Mouse (Mus musculus) hindbrain, embryonic 16.5 days (tissue): Measurements from ENCODE around the gene Dazap1. TPM values are rescaled to one million over a fixed set of nuclear protein-coding genes. Genes with fewer than 3 reads are reported as not detected.

Source experiments
- ATAC-seq: fragments of 200-750 bp; cut with Nextera tagmentation; 2 replicates; pipeline ENCODE4 v1.8.0; 2017; ENCODE audit warnings: moderate TSS enrichment, moderate library complexity
- H3K27ac ChIP-seq: fragments of 300-500 bp; sonication (generic); 2 replicates; pipeline ENCODE4 v1.5.1; 2014; ENCODE audit warnings: low read depth, mild to moderate bottlenecking, control low read depth, low read length, moderate library complexity
- H3K27me3 ChIP-seq: fragments of 300-500 bp; sonication (generic); replicated peaks from 2 replicates; pipeline ENCODE4 v1.6.1; 2014; ENCODE audit warnings: low read length; ENCODE audit not compliant: control insufficient read depth, insufficient read depth
- H3K36me3 ChIP-seq: fragments of 300-500 bp; sonication (generic); 2 replicates; pipeline ENCODE4 v1.6.1; 2014; ENCODE audit warnings: mild to moderate bottlenecking, low read length, moderate library complexity, mixed read lengths; ENCODE audit not compliant: control insufficient read depth, insufficient read depth
- H3K4me1 ChIP-seq: fragments of 300-500 bp; sonication (generic); 2 replicates; pipeline ENCODE4 v1.6.1; 2014; ENCODE audit warnings: low read depth, low read length; ENCODE audit not compliant: control insufficient read depth, insufficient read depth
- H3K4me2 ChIP-seq: fragments of 300-500 bp; sonication (generic); 2 replicates; pipeline ENCODE4 v1.6.1; 2014; ENCODE audit warnings: mild to moderate bottlenecking, low read length, control low read depth, moderate library complexity
- H3K4me3 ChIP-seq: fragments of 300-500 bp; sonication (generic); 2 replicates; pipeline ENCODE4 v1.5.1; 2014; ENCODE audit warnings: mild to moderate bottlenecking, low read length, control low read depth, moderate library complexity
- H3K9ac ChIP-seq: fragments of 300-500 bp; sonication (generic); 2 replicates; pipeline ENCODE4 v1.6.1; 2014; ENCODE audit warnings: low read depth, mild to moderate bottlenecking, control low read depth, low read length, moderate library complexity
- H3K9me3 ChIP-seq: fragments of 300-500 bp; sonication (generic); 2 replicates; pipeline ENCODE4 v1.6.1; 2014; ENCODE audit warnings: mild to moderate bottlenecking, low read length, moderate library complexity; ENCODE audit not compliant: control insufficient read depth
- WGBS: fragments of 180-500 bp; shearing (Covaris S2); extraction: QIAGEN DNeasy Blood & Tissue Kit; methylation state at CpG from one replicate; pipeline ENCODE4 v1.1.7; 2014; 5-methylcytosine and 5-hydroxymethylcytosine counted together
- polyA plus RNA-seq: library from polyadenylated mRNA; unstranded; fragments of >200 nt; fragmentation: Nextera tagmentation; extraction: Ambion mirVana; gene quantifications from 2 replicates; pipeline ENCODE4 v1.2.1, GENCODE M21; 2015

The Dazap1 gene
- polyA plus RNA-seq, 1 experiment from 2014 or later: 38.5 TPM

DNA sequence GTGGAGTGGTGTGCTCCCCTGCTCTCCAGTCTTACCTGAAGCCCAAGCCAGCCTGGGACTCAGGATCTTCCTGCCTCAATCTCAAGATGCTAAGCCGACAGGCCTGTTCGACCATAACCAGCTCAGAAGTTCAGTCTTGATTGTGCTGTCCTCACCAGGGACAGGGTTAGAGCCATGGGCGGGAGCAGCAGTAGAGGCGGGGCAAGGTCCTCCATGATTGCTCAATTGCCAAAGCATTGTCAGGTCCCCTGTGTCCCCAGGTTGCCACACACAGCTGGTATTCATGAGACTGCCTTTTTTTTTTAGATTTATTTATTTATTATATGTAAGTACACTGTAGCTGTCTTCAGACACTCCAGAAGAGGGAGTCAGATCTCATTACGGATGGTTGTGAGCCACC is 15.0 kb downstream of the Dazap1 start:
- H3K36me3 ChIP-seq: peaks cover 34% of the 10 kb centered on the region
- no peak overlapping the region for H3K4me3 ChIP-seq
- no peak for ATAC-seq
- 85% methylated on average over 4 of the region's 5 CpGs for WGBS
- no peak overlapping the region for H3K27ac ChIP-seq
- no peak overlapping the region for H3K9ac ChIP-seq
- H3K4me2 ChIP-seq: no peak overlapping the region
- peaks cover 7% of the 10 kb centered on the region; the same call in 1 of the 2 replicates for H3K4me1 ChIP-seq
- H3K9me3 ChIP-seq: no peaks in the 10 kb centered on the region
- no peaks in the 10 kb centered on the region for H3K27me3 ChIP-seq

DNA sequence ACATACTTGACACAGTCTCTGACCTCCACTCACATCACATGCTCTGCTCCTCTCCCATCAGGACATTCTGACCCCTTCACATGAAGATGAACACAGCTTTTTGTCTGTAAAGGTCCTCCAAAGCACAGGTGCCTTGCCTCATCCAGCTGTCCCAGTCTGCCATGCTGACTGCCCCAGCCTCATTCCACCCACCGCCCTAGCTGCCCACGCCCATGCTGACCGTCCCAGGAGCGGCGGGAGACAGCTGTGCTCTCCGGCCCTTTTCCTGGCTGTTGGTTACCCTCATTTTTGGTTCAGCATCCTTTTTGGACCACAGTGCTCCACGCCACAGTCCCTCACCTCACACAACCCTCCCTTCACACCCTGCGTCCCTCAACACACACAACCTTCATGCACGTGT is 17.1 kb downstream of the Dazap1 start:
- no peak overlapping the region for H3K27ac ChIP-seq
- WGBS: 94% methylated on average over 9 of the region's 9 CpGs
- peaks cover 35% of the 10 kb centered on the region for H3K36me3 ChIP-seq
- no peak for ATAC-seq
- no peaks in the 10 kb centered on the region for H3K9me3 ChIP-seq
- no peak overlapping the region for H3K4me2 ChIP-seq
- no peaks in the 10 kb centered on the region for H3K27me3 ChIP-seq
- no peak overlapping the region for H3K9ac ChIP-seq
- no peaks in the 10 kb centered on the region; the same call in 1 of the 2 replicates for H3K4me1 ChIP-seq
- H3K4me3 ChIP-seq: no peak overlapping the region

DNA sequence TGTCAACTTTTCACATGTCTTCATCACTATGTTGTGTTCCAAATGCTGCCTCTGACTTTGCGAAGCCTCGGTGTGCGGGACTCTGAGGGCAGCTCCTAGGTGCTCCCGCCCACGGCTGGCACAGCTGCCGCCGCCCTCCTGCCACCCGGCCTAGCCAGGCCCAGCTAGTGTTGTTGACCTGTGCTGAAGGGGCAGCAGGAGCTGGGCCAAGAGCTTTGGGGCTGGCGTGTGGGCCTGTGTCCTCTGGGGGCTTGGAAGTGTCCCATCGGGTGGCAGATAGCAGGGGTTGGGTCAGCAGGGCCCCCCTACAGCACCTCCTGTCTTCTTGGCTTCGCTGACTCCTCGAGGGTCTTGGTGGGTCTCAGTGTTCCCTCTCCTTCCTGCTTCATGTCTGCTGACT is 18.0 kb downstream of the Dazap1 start:
- Histone ChIP-seq H3K4me1 (no peaks in the 10 kb centered on the region; the same call in 1 of the 2 replicates), H3K4me3 (no peak overlapping the region), H3K4me2 (no peak overlapping the region), H3K36me3 (peaks cover 41% of the 10 kb centered on the region), H3K9me3 (no peaks in the 10 kb centered on the region), H3K9ac (no peak overlapping the region), H3K27me3 (no peaks in the 10 kb centered on the region), H3K27ac (no peak overlapping the region)
- ATAC-seq: no peak
- WGBS: 92% methylated on average over 12 of the region's 12 CpGs

DNA sequence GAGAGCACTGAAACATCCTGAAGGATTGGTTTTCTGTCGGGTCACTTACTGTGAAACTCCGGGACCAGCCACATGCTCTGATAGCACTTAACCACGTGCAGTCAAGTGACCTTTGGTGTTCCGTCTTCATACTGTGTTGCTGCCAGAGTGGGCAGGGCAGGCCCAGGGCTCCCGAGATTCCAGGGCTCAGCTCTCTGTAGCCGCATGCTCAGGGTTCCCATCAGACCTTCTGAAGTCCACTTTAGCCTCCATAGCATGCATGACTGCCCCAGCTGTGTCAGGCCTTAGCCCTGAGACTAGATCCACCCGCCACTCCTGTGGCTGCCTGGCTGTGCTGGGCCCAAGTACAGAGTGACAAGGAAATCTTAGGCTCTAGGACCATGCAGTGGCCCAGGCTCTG is 20.0 kb downstream of the Dazap1 start:
- no peak overlapping the region for H3K4me3 ChIP-seq
- 81% methylated on average over 7 of the region's 7 CpGs for WGBS

DNA sequence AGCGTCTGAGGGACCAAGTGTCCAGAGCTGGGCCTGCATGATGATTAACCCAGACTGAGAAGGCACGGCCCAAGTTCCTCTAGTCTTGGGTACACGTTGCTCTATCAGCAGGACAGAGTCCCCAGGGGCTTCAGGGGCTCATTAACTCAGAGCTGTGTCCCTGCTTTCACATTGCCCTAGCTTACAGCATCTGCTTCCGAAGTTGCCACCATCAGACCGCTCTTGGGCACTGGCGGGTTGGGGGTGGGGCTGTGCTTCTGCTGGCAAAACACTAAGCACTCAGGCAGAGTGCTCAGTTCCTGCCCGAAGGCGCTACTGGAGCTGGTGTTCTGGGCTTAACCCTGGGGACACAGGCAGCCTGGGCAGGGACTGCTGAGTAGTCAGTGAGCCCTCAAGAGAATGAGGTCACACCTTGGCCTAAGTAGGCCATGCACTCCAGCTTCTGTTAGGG is 20.7 kb downstream of the Dazap1 start:
- Histone ChIP-seq H3K4me2 (no peak overlapping the region), H3K4me3 (no peak overlapping the region), H3K27me3 (no peaks in the 10 kb centered on the region), H3K9me3 (no peaks in the 10 kb centered on the region), H3K4me1 (no peaks in the 10 kb centered on the region; the same call in 1 of the 2 replicates), H3K36me3 (peaks cover 54% of the 10 kb centered on the region), H3K27ac (no peak overlapping the region), H3K9ac (no peak overlapping the region)
- ATAC-seq: no peak
- WGBS: 57% methylated on average over 8 of the region's 8 CpGs

More for the DNA sequence above, 20.0 kb downstream of the Dazap1 start:
- Histone ChIP-seq H3K4me2 (no peak overlapping the region), H3K4me1 (no peaks in the 10 kb centered on the region; the same call in 1 of the 2 replicates), H3K9ac (no peak overlapping the region), H3K36me3 (peaks cover 50% of the 10 kb centered on the region), H3K27me3 (no peaks in the 10 kb centered on the region), H3K27ac (no peak overlapping the region), H3K9me3 (no peaks in the 10 kb centered on the region)
- no peak for ATAC-seq

DNA sequence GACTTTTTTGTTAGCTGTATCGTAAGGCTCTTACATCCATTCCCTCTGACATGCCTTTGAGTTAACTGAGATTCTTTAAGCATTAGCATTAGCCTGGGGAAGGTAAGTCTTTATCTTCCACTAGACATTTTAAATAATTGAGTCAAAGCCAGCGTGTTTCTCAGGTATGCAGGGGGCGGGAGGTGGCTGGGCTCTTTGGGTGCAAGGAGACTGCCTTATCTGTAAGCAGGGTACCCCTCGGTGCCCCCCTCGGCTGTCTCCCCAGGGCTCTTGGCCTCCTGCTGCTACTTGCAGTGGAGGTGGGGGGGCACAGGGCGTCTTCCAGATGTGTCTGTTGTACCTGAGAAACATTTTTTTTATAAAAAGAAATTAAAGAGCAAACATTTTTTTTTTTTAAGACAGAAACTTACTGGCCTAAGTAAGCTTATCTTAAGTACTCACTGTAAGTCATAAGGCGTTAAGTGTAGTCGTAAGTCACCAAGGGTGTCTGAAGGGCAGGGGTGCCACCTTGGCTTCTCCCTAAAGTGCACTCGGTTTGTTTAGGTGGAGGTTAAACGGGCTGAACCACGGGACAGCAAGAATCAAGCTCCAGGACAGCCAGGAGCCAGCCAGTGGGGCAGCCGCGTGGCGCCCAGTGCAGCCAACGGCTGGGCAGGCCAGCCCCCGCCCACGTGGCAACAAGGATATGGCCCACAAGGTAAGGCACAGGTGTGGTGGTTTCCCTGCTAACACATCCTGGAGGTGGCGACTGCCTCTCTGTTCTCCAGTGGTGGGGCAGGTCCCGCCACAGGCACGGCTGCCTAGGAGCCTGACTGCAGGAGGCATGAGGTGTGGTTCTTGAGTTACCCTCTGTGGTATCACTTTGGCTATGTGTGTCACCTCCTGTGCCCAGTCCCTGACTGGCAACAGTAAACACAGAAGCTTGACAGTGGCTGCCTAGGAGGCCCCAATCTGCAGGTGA is 21.5 kb downstream of the Dazap1 start:
- H3K27me3 ChIP-seq: no peaks in the 10 kb centered on the region

DNA sequence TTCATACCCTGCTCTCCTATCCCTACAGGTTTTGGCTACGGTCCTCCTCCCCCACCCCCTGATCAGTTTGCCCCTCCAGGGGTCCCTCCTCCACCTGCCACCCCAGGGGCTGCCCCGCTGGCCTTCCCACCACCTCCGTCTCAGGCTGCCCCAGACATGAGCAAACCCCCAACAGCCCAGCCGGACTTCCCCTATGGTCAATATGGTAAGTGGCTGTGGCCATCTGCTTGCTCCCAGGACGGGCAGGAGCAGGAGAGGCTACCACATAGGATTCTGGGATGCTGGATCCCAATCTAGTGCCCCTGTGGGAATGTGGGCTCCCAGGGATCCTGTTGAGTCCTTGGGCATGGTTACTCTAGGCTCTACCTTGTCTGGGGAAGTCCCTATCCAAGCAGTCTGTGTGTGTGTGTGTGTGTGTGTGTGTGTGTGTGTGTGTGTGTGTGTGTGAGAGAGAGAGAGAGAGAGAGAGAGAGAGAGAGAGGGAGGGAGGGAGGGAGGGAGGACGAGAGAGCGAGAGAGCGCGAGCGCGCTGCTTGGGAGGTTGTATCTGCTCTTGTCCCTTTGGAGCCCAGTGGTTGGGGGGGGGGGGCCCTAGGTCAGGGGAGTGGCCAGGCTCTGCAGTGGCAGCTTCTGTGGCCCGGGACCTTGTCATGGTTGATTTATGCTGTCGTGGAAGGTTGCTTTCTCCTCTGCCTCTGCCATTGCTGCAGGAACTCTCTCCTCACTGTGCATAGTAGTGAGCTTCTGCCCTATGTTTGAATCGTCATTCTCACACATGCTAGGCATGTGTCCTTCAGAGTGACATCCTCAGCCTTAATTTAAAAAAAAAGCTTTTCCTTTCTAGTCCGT is 24.2 kb downstream of the Dazap1 start:
- H3K27me3 ChIP-seq: no peaks in the 10 kb centered on the region
- H3K36me3 ChIP-seq: peaks cover 36% of the 10 kb centered on the region
- no peak overlapping the region for H3K4me3 ChIP-seq
- no peak overlapping the region for H3K27ac ChIP-seq
- H3K4me2 ChIP-seq: no peak overlapping the region
- WGBS: 68% methylated on average over 11 of the region's 15 CpGs
- H3K4me1 ChIP-seq: no peaks in the 10 kb centered on the region; the same call in 1 of the 2 replicates
- no peaks in the 10 kb centered on the region for H3K9me3 ChIP-seq
- no peak for ATAC-seq
- H3K9ac ChIP-seq: no peak overlapping the region

More for the DNA sequence above, 21.5 kb downstream of the Dazap1 start:
- WGBS: 90% methylated on average over 20 of the region's 20 CpGs
- H3K36me3 ChIP-seq: peaks cover 52% of the 10 kb centered on the region
- H3K4me1 ChIP-seq: no peaks in the 10 kb centered on the region; the same call in 1 of the 2 replicates
- ATAC-seq: no peak
- no peak overlapping the region for H3K27ac ChIP-seq
- H3K9ac ChIP-seq: no peak overlapping the region
- H3K4me2 ChIP-seq: no peak overlapping the region
- H3K9me3 ChIP-seq: no peaks in the 10 kb centered on the region
- H3K4me3 ChIP-seq: no peak overlapping the region

DNA sequence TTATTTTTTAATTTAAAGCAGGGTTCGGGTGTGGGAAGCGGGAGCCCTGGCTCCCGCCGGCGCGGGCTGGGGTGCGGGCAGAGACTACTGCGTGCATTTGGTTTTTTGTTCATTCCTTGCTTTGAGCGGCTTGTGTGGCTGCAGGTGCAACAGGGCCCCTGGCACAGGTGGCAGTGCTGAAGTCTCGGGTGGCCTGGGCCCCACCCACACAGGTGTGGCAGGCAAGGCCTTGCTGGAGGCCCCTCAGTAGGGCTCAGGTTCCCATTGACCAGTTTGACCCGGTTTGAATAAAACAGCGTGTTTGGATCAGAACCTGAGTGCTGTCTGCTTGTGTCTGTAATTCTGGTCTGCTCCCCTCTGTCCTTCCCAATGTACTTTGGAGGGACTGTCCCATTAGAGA is 26.8 kb downstream of the Dazap1 start:
- no peak for ATAC-seq
- Histone ChIP-seq H3K4me2 (no peak overlapping the region), H3K4me1 (peaks cover 6% of the 10 kb centered on the region), H3K36me3 (peaks cover 34% of the 10 kb centered on the region), H3K9me3 (no peaks in the 10 kb centered on the region), H3K9ac (no peak overlapping the region), H3K4me3 (no peak overlapping the region), H3K27me3 (no peaks in the 10 kb centered on the region), H3K27ac (no peak overlapping the region)
- 93% methylated on average over 12 of the region's 12 CpGs for WGBS

DNA sequence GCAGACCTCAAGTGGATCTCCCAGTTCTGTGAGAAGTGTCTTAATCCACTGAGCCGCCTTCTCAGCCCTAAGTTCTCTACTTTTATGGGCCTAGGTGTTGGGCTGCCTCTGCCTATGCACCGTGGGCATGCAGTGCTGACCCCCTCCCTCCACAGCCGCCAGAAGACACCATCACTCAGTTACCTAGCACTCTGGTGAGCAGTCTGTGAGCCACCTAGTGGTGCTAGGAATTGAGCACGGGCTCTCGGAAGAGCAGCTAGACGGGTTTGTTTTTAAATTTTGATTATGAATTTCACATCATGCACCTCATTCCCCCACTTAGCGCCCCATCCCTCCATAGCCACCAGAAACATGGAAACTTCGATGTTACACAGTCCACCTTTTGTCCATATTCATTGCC is 27.4 kb downstream of the Dazap1 start:
- Histone ChIP-seq H3K9ac (no peak overlapping the region), H3K27ac (no peak overlapping the region), H3K4me2 (no peak overlapping the region), H3K9me3 (no peaks in the 10 kb centered on the region), H3K4me1 (peaks cover 12% of the 10 kb centered on the region), H3K36me3 (peaks cover 30% of the 10 kb centered on the region), H3K27me3 (no peaks in the 10 kb centered on the region), H3K4me3 (no peak overlapping the region)
- WGBS: 70% methylated on average over 8 of the region's 8 CpGs
- ATAC-seq: no peak
